Mouse (Mus musculus) thymus, adult 2 months (tissue): ENCODE data around the gene Epyc. TPM values are rescaled to one million over a fixed set of nuclear protein-coding genes. Genes with fewer than 3 reads are reported as not detected.

ENCODE experiments used
- DNase-seq: peaks from one replicate; pipeline ENCODE4 v3.0.0; 2021
- H3K27ac ChIP-seq: fragments of 200-500 bp; 2 replicates; pipeline ENCODE4 v1.5.1; 2012; ENCODE audit warnings: low read length, control low read depth; ENCODE audit not compliant: control insufficient read depth, insufficient read depth
- H3K27me3 ChIP-seq: fragments of 200-500 bp; 2 replicates; pipeline ENCODE4 v1.6.1; 2012; ENCODE audit warnings: mild to moderate bottlenecking, low read length, moderate library complexity, mixed read lengths; ENCODE audit not compliant: control insufficient read depth, insufficient read depth
- H3K36me3 ChIP-seq: fragments of 200-500 bp; 2 replicates; pipeline ENCODE4 v1.6.1; 2012; ENCODE audit warnings: mild to moderate bottlenecking, low read length, moderate library complexity; ENCODE audit not compliant: control insufficient read depth, insufficient read depth
- H3K4me1 ChIP-seq: fragments of 200-500 bp; replicated peaks from 2 replicates; pipeline ENCODE4 v1.6.1; 2012; ENCODE audit warnings: low read length; ENCODE audit not compliant: control insufficient read depth, insufficient read depth
- H3K4me3 ChIP-seq: fragments of 200-500 bp; 2 replicates; pipeline ENCODE4 v1.5.1; 2012; ENCODE audit warnings: mild to moderate bottlenecking, low read length, control low read depth, moderate library complexity; ENCODE audit not compliant: control insufficient read depth, insufficient read depth
- CTCF ChIP-seq: fragments of 200-500 bp; IDR thresholded peaks from 2 replicates; pipeline ENCODE4 v1.5.1; 2012; ENCODE audit warnings: mild to moderate bottlenecking, control low read depth, low read length, moderate library complexity, borderline replicate concordance; ENCODE audit not compliant: control insufficient read depth, poor library complexity, insufficient read depth; ENCODE audit errors: extremely low read depth
- POLR2A ChIP-seq: fragments of 200-500 bp; IDR thresholded peaks from 2 replicates; pipeline ENCODE4 v1.6.1; 2012; ENCODE audit warnings: mild to moderate bottlenecking, low read length, control low read depth, moderate library complexity; ENCODE audit not compliant: control insufficient read depth, poor library complexity, insufficient read depth; ENCODE audit errors: extremely low read depth
- WGBS: fragments of 180-500 bp; shearing (Covaris S2); methylation state at CpG from one replicate; pipeline ENCODE4 v1.1.7; 2018; 5-methylcytosine and 5-hydroxymethylcytosine counted together
- polyA plus RNA-seq: library from polyadenylated mRNA; depleted of rRNA; stranded (reverse); fragments of >200 nt; gene quantifications from 2 replicates; pipeline ENCODE4 v1.2.3, GENCODE M21; 2012

Epyc gene
- polyA plus RNA-seq, 1 experiment: 0.42 TPM

DNA sequence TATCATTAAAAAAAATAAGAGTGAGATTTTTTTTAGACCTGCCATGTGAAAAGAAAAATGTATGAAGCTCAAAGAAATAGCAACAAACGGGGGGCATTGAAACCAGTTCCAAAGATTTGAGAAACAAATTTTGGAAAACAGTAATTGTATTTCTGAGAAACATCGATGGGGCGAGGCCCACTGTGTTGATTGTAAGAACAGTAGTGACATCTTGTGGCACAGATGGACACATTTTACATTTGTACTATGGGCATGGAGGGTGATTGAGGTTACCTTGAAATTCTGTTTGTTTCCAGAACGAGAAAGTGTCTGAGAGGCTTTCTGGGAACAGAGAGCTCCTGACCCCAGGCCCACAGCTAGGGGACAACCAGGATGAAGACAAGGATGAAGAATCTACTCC, 26.3 kb downstream of the Epyc start:
- Histone ChIP-seq H3K4me1 (no peaks in the 10 kb centered on the region), H3K27me3 (no peaks in the 10 kb centered on the region), H3K4me3 (no peak overlapping the region), H3K27ac (no peak overlapping the region), H3K36me3 (no peaks in the 10 kb centered on the region)
- TF ChIP-seq POLR2A (no peak), CTCF (no peak)
- WGBS: 73% methylated on average over 4 of the region's 4 CpGs
- DNase-seq: no peak

- TF ChIP-seq CTCF: no peak
- TF ChIP-seq POLR2A: no peak
- WGBS: 70% methylated on average over 2 of the region's 2 CpGs
- H3K4me1 ChIP-seq: no peaks in the 10 kb centered on the region
- no peak for DNase-seq
- no peak overlapping the region for H3K4me3 ChIP-seq
- H3K36me3 ChIP-seq: no peaks in the 10 kb centered on the region
- H3K27me3 ChIP-seq: no peaks in the 10 kb centered on the region
- no peak overlapping the region for H3K27ac ChIP-seq
These were observed 29.4 kb downstream of the Epyc start for GRCm38 (mm10) chr10:97673239-97673638.

- H3K27me3 ChIP-seq: no peaks in the 10 kb centered on the region
- no peak for TF ChIP-seq CTCF
- no peak for TF ChIP-seq POLR2A
- no peak overlapping the region for H3K27ac ChIP-seq
- H3K4me1 ChIP-seq: no peaks in the 10 kb centered on the region
- no peaks in the 10 kb centered on the region for H3K36me3 ChIP-seq
- no peak overlapping the region for H3K4me3 ChIP-seq
- no peak for DNase-seq
These were observed 39.1 kb downstream of the Epyc start for GRCm38 (mm10) chr10:97682981-97683380.

DNA sequence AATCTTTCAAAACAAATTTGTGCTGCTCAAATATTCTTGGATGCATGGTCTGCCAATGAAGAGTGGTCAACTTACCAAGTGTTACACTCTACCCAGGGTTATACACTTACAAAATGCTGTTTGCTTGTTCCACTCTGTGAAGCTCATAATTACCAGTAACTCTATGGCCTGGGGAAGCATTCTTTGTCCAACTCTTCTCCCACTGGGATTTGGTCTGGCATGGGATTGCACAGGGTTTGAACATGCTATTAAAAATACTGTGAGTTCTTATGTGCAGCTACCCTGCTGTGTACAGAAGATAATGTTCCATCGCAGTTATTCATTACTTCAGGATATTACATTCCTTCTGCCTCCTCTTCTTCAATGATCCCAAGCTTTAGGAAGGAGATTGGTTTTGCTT, 43.3 kb downstream of the Epyc start:
- TF ChIP-seq POLR2A (no peak), CTCF (no peak)
- Histone ChIP-seq H3K27ac (no peak overlapping the region), H3K4me3 (no peak overlapping the region), H3K4me1 (no peaks in the 10 kb centered on the region), H3K36me3 (no peaks in the 10 kb centered on the region), H3K27me3 (no peaks in the 10 kb centered on the region)
- 98% methylated on average over 1 of the region's 1 CpGs for WGBS
- DNase-seq: no peak

GRCm38 (mm10) chr10:97689425-97689824, 45.6 kb downstream of the Epyc start:
- TF ChIP-seq POLR2A (no peak), CTCF (no peak)
- DNase-seq: no peak
- Histone ChIP-seq H3K27ac (no peak overlapping the region), H3K4me3 (no peak overlapping the region), H3K4me1 (no peaks in the 10 kb centered on the region), H3K36me3 (no peaks in the 10 kb centered on the region), H3K27me3 (no peaks in the 10 kb centered on the region)
- WGBS: 82% methylated on average over 3 of the region's 3 CpGs

DNA sequence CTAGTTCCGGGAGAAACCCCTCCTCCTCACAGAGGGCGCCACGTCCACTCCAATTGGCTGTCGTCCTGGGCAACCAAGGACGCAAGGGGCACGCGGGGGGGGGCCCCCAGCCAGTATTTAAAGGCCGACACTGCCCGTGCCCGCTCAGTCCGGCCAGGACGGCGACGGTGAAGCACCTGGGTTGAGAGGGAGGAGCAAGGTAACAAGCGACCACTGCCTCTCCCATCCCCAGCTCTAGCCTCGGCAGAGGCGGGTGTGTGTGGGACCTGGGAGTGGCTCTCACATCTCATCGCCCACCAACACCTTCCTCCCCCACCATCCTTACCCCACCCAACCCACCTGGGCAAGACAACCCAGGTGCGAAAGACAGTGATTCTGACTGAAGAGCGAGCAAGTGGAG, 49.0 kb downstream of the Epyc start, which contains the start of gene Ccer1:
Gene Ccer1, plus strand, starts transcription at position 147 of the 400 bp plus-strand sequence.
- Histone ChIP-seq H3K4me3 (no peak within 1 kb of the TSS), H3K27me3 (no peaks in the 10 kb centered on the region), H3K4me1 (no peaks in the 10 kb centered on the region), H3K27ac (no peak within 1 kb of the TSS), H3K36me3 (no peaks in the 10 kb centered on the region)
- TF ChIP-seq CTCF (no peak), POLR2A (no peak)
- no peak for DNase-seq
- WGBS: 73% methylated on average over 20 of the region's 20 CpGs
